Mouse (Mus musculus) monocyte, adult 2 months (primary cell): ENCODE measurements around the gene Olfr51.
"Not testable (repeated sequence)": the region's sequence is repeated elsewhere in the genome, so short reads cannot be mapped to it uniquely, and the experiment has no call there.

Source experiments
- DNase-seq, 2 experiments: peaks; one replicate each; pipeline ENCODE4 v3.0.0; 2022; ENCODE audit warnings: low spot score in 2 of 2, low read depth in 1 of 2

Gene Olfr51

DNA sequence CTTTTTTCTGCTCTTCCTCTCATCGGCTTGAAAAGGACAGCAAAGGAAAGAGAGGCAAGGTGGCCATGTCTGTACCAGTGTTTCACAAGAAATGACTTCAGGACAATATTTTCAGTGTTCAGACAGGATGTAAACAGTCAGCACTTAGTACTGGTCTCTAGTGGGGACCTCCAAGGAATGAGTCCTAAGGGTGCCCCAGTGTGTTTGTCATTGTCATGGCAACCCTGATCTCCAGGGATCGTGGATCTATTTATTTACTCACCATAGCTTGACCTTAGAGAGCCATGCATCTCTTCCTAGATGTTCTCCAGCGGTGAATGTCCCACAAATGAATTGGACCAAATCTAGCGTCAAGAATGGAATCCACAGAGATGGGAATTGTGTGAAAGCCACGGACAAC is at the start of gene Olfr51:
Gene Olfr51 (plus strand): TSS at position 301 of the 400 bp plus-strand sequence.
- DNase-seq, result no peak

- DNase-seq, result no peak
These were observed 49.7 kb upstream of the Olfr51 start, which contains the start of gene Prop1 for GRCm38 (mm10) chr11:50953665-50954064. Gene Prop1 (minus strand): TSS chr11:50953765.

GRCm38 (mm10) chr11:50964886-50965285 is 38.5 kb upstream of the Olfr51 start:
- no peak for DNase-seq

GRCm38 (mm10) chr11:50966230-50966629 is 37.2 kb upstream of the Olfr51 start, which contains the start of gene Olfr1378:
Gene Olfr1378 (plus strand): TSS chr11:50966530.
- DNase-seq, result no peak

DNA sequence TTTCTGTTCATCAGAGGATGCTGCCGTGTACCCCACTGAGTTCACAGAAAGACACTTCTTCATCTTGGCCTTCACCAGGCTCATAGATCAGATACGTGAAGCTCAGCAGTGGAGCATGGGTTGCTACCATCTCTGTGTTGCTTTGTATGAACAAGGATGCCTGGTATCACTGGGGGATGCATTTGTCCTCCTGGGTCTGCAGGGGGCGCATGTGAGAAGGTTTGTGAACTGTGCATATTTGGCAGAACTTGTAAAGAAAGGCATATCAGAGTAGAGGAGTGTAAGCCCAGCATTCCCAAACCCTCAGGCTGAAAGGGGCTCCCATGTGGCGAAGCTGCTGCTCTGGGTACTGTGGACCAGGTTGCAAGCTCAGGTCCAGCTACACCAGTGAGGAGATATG is 26.2 kb upstream of the Olfr51 start:
- DNase-seq, result no peak

DNA sequence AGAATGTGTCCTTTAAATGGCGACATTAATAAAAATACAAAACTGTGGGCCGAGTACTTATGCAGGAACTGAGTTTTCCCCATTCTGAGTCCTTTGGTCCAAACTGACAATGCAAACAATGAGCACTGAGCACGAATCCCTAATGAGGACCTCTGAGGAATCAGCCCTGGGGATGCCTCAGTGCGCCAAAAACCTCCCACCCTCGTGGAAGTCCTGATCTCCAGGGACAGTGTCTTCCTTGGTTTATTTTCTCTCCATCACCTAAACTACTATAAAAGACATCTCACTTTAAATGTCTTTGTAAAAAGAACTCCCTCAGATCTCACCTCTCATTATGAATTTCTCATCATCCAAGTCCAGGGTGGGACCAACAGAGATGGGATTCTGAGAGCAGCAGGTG is 21.7 kb upstream of the Olfr51 start, which contains the start of gene Olfr1377:
Gene Olfr1377 (plus strand): TSS at position 301 of the 400 bp plus-strand sequence.
- no peak for DNase-seq

DNA sequence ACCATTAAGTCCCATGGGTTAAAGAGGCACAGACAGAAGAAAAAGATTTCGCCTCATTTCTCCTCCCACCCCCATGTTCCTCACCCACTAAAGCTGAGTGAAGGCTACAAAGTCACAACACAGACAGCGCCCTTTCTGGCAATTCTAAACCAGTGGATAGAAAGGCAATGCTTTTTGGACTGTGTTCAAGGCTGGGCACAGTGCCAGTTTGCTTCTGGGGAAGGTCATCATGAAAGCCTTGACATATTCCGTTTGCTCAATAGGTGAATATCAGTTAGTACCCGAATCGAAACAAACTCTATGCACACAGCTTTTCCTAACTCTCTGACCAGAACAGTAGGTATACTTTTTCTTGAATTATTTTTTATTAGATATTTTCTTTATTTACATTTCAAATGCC is 8.4 kb downstream of the Olfr51 start:
- DNase-seq, result no peak

- DNase-seq, result no peak
These were observed 10.5 kb downstream of the Olfr51 start, which contains the start of gene Olfr54 for GRCm38 (mm10) chr11:51013936-51014335. Gene Olfr54 (plus strand): TSS chr11:51014236.

DNA sequence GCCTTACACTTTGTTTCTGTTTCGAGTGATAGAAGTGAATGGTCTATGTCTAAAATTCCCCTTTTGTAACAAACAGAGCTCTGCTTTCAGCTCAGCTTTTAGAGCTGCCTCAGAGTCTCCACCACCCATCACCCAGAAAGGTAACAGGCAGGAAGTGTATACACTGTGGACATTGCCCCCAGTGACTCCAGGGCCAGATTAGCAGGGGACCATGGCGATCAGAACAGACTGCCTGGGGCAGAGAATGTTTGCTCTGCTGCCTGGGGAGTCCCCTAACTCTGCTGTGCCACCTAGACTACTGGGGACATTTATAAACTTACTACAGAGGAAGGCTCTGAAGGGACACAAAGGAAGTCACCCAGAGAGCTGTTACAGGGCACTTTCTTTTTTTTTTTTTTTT is 12.9 kb downstream of the Olfr51 start:
- DNase-seq, result no peak

DNA sequence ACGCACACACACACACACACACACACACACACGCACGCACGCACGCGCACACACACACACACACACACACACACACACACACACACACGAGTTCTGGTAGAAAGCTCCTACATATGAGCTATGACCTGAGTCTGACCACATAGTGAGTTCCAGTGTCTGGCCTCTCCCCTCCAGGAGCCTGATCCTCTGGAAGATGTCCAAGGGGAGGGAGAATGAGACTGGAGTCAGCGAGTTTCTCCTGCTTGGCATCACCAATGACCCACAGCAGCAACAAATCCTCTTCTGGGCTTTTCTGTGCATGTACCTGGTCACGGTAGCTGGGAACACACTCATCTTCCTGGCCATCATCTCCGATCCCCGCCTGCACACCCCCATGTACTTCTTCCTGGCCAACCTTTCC is 23.4 kb downstream of the Olfr51 start:
- DNase-seq, result not testable (repeated sequence)

DNA sequence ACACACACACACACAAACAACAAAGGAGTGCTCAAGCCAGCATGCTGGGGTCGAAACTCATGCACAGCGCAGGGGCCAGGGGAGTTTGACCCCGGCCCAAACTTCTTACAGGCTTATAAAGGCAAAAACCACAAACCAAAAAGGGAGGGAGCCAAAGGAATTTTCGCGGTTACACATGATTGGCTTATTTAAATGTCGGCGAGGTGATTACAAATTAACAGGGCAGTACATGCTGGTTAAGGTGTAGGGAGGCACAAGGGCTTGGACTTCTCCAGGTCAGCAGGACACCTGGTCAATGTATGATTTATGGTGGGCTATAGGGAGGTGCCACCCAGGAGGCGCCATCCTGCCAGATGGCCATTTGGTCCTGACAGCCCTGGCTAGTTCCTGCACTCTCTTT is 26.0 kb downstream of the Olfr51 start:
- DNase-seq, result not testable (repeated sequence)

DNA sequence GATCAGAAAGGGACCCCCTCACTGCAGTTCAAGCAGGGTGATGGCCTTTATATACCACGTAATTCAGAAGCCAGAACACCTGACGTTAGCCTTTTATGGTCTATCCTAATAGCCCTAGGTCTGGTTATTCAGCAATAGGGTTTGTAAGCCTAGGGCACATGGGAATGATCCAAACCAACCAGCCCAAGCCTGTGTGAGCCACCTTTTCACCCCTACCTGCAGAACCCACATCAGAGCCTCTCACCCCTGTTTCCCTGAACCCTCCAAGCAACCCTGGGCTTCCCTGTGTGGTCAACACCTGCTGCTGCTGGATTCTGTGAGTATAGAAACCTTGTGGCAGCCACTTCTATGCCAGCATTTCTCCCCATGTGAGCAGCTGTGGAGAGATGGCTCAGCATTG is 26.8 kb downstream of the Olfr51 start:
- DNase-seq, result no peak

- no peak for DNase-seq
These were observed 29.5 kb downstream of the Olfr51 start for GRCm38 (mm10) chr11:51032851-51033250.

DNA sequence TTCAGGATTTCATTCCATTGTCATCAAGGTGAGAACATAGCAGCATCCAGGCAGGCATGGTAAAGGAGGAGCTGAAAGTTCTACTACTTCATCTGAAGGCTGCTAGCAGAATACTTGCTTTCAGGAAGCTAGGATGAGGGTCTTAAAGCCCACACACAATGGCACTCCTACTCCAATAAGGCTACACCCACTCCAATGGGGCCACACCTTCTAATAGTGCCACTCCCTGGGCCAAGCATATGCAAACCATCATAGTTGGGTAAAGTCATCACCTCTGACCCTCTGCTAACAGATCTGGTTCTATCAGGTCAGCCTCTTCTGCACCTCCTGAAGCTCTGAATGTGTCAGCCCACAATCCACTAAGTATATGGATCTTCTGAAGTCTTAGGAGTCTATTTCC is 30.7 kb downstream of the Olfr51 start:
- not testable (repeated sequence) for DNase-seq

DNA sequence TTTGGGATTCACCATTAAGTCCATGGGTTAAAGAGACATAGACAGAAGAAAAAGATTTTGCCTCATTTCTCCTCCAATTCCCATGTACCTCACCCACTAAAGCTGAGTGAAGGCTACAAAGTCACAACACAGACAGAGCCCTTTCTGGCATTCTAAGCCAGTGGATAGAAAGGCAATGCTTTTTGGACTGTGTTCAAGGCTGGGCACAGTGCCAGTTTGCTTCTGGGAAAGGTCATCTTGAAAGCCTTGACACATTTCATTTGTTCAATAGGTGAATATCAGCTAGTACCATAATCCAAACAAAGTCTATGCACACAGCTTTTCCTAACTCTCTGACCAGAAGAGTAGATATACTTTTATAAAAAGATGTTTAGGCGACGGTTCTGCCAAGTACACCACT is 32.6 kb downstream of the Olfr51 start:
- DNase-seq, result no peak

DNA sequence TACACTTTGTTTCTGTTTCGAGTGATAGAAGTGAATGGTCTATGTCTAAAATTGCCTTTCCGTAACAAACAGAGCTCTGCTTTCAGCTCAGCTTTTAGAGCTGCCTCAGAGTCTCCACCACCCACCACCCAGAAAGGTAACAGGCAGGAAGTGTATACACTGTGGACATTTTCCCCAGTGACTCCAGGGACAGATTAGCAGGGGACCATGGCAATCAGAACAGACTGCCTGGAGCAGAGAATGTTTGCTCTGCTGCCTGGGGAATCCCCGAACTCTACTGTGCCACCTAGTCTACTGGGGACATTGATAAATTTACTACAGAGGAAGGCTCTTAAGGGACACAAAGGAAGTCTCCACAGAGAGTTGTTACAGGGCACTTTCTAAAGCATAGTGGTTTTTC is 41.4 kb downstream of the Olfr51 start:
- not testable (repeated sequence) for DNase-seq

DNA sequence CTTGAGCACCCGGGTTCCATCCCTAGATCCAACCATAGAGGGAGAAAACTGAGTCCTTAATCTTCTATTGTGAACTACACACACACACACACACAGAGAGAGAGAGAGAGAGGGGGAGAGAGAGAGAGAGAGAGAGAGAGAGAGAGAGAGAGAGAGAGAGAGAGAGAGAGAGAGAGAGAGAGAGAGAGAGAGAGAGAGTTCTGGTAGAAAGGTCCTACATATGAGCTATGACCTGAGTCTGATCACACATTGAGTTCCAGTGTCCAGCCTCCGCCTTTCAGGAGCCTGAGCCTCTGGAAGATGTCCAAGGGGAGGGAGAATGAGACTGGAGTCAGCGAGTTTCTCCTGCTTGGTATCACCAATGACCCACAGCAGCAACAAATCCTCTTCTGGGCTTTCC is 44.4 kb downstream of the Olfr51 start, which contains the start of gene Olfr1375:
Gene Olfr1375 (plus strand): TSS at position 301 of the 400 bp plus-strand sequence.
- not testable (repeated sequence) for DNase-seq

DNA sequence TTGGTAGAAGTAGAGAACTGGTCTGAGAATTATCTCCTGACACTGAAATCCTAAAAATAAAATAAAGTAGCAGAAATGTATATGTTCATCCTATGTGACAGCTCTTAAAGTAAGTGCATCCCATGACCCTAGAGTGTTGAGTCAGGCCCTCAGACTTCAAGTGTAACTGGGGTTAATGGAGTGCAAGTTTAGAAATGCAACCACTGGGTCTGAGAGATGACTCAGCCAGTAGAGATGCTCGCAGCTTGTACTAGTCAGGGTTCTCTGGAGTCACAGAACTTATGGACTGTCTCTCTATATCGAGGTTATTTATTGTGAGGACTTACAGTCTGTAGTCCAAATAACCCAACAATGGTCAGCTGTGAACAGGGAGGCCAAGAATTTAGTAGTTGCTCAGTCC is 48.3 kb downstream of the Olfr51 start:
- DNase-seq, result no peak

- DNase-seq, result no peak
These were observed 49.8 kb downstream of the Olfr51 start for GRCm38 (mm10) chr11:51053230-51053629.

DNA sequence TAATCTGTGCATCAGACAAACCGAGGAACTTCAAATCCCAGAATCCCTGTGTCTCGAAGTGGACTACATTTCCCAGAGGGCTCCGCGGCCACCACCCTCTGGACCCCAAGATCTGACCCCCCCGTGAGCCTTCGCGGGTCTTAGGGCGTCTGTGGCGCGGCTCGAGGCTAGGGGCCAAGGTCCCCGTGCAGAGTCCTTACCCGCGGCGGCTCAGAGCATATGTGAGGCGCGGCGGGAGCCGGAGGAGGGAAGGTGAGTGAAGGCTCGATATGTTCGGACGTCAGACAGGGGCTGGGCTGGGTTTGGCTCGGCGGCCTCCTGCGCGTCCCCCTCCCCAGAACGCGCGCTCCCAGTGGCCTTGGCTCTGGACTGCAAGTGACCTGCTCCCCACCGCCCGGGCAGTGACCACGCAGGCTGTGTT is 55.8 kb downstream of the Olfr51 start, which contains the start of gene Zfp354a:
Gene Zfp354a (plus strand): TSS at position 107 of the 421 bp plus-strand sequence.
- DNase-seq, result no peak
